Mouse (Mus musculus) left cerebral cortex, adult 11 months (tissue): Measurements from ENCODE around the gene Gli2.

ENCODE experiments used
- DNase-seq: peaks from one replicate; pipeline ENCODE4 v3.0.0; 2022; ENCODE audit warnings: low spot score

Gene Gli2

GRCm38 (mm10) chr1:119053402-119053841, at the start of gene Gli2:
Gene Gli2, minus strand, starts transcription at chr1:119053619.
- DNase-seq = peak; percentile 52

DNA sequence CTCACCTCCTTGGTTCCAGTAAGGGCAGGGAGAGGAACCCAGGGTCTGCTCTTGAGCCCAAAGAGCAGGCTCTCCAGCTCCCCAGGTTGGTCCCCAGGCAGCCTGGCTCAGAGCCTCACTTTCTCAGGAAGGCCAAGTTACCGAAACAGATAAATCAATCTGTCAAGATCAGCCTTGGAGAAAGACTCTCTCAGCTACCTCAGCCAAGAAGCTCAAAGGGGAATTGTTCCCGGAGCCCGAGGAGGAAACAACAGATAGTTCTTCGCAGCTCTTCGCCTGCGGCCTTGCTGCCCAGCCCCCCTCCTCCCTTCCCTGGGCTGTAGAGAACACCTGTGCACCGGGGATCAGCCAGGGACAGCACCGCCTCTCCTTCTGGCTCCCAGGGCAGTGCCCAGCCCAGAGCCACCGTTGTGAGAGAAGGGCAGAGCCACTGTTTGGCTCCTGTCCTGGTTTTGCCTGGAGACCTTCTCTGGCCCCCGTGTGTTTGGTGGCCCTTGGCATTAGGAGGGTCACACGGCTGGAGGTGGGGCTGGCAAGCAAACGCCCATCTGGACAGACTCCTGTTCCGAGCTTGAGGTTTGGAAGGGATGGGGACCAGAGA, 44.6 kb upstream of the Gli2 start:
- no peak for DNase-seq

DNA sequence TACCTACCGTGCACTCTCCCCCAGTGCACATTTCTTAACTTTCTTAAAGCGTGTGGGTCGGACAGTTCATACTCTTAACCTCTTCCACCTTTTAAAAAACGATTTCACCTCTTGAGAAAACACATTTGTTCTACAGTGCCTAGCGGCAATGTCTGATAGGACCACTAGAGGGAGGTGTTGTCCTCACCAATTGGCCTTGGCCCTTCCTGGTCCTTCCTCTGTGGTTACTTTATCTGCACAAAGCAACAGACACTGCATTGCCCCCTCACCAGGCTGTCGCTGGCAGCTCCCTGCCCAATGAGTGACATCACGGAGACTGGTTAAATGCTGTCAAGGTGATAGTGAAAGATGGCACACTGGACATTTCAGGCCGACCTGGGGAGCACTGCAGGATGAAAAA, 40.3 kb upstream of the Gli2 start:
- peak; percentile 33 for DNase-seq

- no peak for DNase-seq
Observed at GRCm38 (mm10) chr1:119089887-119090620, 36.6 kb upstream of the Gli2 start.

DNA sequence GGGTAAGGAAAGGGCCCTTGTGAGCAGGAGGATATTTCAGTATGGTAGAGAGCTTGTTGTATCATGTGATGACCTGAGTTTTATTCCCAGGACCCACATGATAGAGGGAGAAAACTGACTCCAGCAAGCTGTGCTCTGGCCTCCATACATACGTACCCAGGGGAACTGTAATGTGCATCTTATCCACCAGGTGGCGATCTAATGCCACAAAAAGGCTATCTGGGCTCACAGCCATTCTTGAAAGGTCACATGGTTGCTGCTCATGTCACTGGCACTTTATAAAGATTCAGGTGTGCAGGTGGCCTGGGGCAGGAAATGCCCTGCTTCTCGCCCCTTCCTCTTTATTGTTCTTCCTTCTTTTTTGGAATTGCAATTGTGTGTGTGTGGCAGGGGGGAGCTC, 34.1 kb upstream of the Gli2 start:
- DNase-seq = peak; percentile 72

GRCm38 (mm10) chr1:119085771-119086170, 32.4 kb upstream of the Gli2 start:
- no peak for DNase-seq

DNA sequence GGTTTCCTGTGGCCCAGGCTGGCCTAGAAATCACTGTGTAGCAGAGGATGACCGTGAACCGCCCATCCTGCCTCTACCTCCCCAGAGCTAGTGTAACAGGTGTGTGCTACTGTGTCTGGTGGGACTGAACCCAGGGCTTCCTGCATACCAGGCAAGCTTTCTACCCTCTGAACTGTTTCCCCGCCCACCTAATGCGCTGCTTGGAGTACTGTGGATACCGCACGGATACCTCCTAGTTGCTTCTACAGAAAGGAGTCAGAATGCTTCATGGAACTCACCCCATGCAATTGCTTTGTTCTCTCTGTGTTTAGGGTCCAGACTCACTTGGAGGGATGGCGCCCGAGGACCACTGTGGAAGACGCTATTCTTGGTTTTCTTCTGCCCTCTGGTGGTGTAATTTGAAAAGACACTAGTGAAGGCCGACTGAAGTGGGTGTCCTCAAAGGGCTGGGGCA, 30.1 kb upstream of the Gli2 start:
- peak; percentile 33 for DNase-seq

- DNase-seq = peak; percentile 12
Observed at GRCm38 (mm10) chr1:119082231-119082991, 29.0 kb upstream of the Gli2 start.

- DNase-seq = no peak
Observed at GRCm38 (mm10) chr1:119077933-119078332, 24.5 kb upstream of the Gli2 start.

- no peak for DNase-seq
Observed at GRCm38 (mm10) chr1:119076333-119076732, 22.9 kb upstream of the Gli2 start.

GRCm38 (mm10) chr1:119075916-119076315, 22.5 kb upstream of the Gli2 start:
- DNase-seq = no peak

DNA sequence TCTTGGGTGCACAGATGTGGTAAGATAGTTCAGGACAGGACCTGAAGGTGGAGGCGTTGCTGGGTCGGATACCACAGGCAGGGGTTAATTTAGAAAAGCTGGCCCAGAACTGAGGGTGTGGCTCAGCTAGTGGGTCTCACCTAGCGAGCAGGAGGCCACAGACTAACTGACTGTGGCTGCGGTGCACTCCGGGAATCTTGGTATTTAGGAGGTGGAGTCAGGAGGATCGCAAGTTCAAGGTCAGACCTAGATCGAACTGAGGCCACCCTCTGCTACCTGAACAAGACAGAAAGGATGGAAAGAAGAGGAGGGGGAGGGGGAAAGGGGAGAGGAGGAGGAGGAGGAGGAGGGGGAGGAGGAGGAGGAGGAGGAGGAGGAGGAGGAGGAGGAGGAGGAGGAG, 22.1 kb upstream of the Gli2 start:
- DNase-seq = no peak

DNA sequence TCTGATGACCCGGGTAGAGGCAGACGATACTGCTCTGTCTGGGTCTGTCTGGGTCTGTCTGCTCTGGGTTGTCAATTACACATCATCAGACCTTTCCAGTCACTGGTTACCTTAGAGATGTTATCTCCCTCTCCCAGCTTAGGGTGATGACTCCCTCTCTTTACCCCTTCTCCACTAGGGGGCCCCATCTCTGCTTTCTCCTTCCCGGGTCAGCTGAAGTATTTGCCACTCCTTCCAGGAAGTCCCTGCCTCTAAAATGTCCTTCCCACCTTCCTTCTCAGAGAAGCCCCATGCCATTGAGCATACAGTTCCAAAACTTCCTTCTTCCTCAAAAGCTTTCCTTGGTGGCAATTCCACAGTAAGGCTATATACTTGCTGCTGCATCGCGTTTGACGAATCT, 21.5 kb upstream of the Gli2 start:
- DNase-seq = no peak

DNA sequence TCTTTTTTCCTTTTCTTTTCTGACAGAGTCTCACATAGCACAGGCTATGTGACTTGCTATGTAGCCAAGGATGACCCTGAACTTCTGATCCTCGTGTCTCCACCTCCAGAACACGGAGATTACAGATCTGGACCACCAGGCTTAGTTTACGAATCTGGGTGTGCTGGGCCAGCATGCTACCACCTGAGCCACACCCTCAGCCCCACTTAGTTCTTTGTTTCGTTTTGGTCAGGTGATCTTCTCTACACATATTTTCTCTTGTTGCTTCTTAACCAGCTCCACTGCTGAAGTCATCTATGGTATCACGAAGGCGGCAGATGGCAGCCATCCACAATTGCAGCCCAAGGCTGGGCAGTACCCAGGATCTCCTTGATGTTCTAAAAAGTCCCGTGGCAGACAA, 20.5 kb upstream of the Gli2 start:
- no peak for DNase-seq

DNA sequence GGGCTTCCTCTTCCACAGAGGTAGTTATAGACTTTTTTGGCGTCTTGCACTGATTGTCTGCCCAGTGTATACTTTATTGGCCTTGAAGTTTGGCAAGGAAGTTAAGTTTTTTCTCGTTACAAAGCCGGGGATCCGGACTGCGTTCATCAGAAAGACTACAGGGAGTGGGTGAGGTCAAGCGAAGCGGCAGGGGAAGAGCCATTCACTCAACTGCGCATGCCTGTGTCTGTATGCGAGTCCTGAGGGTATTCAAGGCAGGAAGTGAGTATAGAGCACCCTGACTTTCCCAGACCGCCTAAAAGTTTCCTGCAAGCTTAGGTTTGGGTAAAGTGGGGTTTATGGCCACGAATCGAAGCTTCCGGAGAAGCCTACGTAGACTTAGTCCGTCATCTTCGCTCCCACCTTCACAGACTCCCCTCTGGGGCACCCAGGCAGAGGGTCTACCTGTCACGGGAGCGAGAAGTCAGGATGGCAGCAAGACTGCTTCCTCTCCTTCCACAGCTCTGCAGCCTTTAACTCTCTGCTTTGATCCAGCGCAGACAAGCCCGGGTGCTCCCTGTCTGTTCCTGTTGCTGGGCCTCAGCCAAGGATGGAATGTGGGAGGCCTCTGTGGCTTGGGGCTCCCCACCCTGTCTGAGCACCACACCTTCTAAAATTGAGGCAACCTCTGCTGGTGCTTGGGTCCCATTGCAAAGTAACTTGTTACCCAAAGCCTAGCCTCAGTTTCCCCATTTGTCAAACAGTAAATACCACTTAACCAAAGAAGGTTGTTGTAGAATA, 11.7 kb upstream of the Gli2 start:
- DNase-seq = no peak

GRCm38 (mm10) chr1:119056491-119056890, 3.1 kb upstream of the Gli2 start:
- DNase-seq = no peak

DNA sequence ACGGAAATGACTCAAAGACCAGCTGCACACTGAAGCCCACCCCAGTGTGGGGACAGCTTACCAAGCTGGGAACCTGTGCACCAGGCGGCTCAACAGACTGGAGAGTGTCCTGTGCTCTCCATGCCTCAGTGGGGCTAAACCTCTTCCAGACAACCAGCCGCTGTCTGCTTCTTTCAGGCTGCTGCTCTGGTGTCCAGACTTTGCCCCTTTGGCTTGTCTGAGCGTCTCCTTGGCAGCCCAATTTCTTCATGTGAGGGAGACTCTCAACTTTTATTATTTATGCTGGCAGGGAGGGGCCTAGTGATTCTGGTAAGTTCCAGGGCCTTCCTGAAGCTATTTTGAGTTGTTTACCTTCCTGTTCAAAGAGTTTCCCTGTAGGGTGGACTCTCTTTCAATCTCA, 2.4 kb upstream of the Gli2 start:
- no peak for DNase-seq

DNA sequence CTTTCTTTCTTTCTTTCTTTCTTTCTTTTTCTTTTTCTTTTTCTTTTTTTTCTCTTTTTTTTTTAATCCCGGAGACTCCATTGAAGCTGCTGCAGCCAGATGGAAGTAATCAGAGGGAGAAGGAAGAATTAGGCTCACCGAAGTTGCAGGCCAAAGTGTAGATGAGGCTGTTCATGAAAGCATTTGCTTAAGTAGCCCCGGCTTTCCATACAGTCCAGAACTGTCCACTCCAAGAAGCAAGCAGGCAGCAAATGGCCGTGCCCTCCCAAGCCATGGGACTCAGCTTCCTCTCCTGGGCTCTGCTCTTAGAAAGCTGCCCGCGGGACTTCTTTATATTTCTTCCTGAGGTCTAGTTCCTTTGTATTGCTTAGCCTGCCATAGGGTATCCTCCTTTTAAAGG, 1.0 kb upstream of the Gli2 start:
- no peak for DNase-seq

DNA sequence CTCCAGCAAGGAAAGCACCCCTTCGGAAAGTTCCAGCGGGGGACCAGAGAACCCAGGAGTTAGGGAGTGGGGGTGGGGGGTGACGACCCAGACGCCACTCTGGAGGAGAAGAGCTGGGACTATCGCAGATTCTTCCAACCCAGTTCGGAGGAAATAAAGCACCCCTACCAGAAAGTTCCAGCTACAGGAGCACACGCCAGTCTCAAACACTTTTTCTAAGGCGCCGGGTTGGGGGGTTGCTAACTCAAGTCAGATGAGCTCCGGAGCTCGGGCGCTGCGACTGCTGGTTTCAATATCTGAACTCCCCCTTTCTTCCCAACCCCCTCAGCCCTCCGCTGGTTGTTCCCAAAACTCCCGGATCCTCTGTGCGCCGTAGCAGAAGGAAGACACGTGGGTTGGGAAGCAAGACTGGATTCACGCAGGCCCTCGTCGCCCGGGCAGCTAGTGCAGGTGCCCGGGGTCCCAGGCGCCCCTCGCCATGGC, 494 bp upstream of the Gli2 start:
- DNase-seq = no peak

DNA sequence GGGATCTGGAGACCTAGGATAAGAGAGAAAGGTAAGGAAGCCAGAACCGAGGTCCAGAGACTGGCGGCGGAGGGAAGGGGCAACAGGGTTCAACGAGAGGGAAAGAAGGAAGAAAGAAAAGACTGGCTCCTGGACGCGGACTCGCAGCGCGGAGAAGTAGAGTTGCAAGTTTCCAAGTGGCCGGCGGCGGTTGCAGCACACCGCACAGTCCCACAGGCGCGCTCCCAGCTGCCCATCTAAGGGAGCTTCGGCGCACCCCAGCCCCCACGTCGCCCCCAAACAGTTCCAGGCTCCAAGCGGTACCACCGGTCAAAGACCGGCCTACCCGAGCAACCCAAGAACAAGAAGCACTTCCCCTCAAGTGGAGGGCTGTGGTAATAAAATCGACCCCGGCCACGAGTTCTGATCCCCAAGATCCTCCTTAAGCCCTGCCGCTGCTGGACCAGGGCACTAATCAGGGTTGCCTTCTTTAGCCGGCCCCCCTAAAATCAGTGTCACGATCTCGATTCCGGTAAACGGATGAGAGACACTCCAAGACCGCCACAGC, 715 bp downstream of the Gli2 start:
- no peak for DNase-seq

DNA sequence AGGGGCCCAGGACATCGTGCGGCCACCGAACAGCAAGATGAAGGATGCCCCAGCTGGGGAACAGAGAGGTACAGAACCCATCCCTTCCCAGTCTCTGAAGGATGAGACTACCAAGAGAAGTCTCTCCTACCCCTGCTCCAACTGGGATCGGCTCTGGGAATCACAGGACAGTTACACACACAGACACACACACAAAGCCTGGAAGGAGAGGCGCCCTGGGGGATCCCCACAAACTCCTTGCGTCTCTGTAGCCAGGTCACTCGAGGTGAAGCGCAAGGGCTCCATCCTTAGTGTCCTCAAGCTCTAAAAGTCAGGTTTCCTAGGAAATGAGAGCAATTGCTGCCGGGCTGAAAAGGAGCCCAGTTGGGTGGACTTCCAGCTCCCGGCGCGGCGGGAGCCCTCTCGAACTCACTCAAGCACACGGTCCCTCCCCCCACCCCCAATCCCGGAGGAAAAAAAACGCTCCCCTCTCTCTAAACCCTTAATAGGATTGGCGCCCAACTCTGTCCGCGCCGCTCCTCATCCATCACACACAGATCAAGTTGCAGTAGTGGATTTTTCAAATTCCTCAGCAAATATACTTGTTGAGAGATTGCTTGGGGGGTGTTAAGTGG, 1.4 kb downstream of the Gli2 start:
- DNase-seq = no peak
